Mouse (Mus musculus) CH12.LX (cell line): ENCODE measurements around the gene Gmpr. TPM values are rescaled to one million over a fixed set of nuclear protein-coding genes. Genes with fewer than 3 reads are reported as not detected.

ENCODE experiments used
- DNase-seq: peaks from one replicate; pipeline ENCODE4 v3.0.0-alpha.2; 2013; ENCODE audit errors: extremely low read depth
- H3K27ac ChIP-seq: 2 replicates; pipeline ENCODE4 v1.5.1; 2012; ENCODE audit warnings: low read depth, mild to moderate bottlenecking, control low read depth, moderate library complexity; ENCODE audit not compliant: insufficient read depth
- H3K27me3 ChIP-seq: replicated peaks from 2 replicates; pipeline ENCODE3; 2012; ENCODE audit warnings: inconsistent platforms
- H3K36me3 ChIP-seq, 2 experiments: replicated peaks in 1 of 2; 2 replicates each; pipeline versions ENCODE3 to v1.6.1; 2012; ENCODE audit warnings: inconsistent platforms in 1 of 2, low read length in 1 of 2, mild to moderate bottlenecking in 1 of 2, mixed read lengths in 1 of 2, moderate library complexity in 1 of 2; ENCODE audit not compliant: control insufficient read depth in 1 of 2, insufficient read depth in 1 of 2
- H3K4me1 ChIP-seq, 2 experiments: 2 replicates each; pipeline ENCODE4 v1.6.1; 2012; ENCODE audit warnings: inconsistent platforms in 1 of 2, moderate library complexity in 1 of 2; ENCODE audit not compliant: insufficient read depth in 2 of 2, control insufficient read depth in 1 of 2
- H3K4me2 ChIP-seq: 2 replicates; pipeline ENCODE4 v1.6.1; 2012; ENCODE audit warnings: low read depth, mild to moderate bottlenecking, control low read depth; ENCODE audit not compliant: poor library complexity, insufficient read depth, severe bottlenecking
- H3K4me3 ChIP-seq, 3 experiments: fragments of 150-350 bp in 1 of 3; sonication (generic) in 1 of 3; replicated peaks in 1 of 3; 2 replicates each; pipeline versions ENCODE3 to v1.5.1; 2011 to 2012; ENCODE audit warnings: low read depth in 2 of 3, low read length in 2 of 3, mild to moderate bottlenecking in 2 of 3, moderate library complexity in 2 of 3, control low read depth in 1 of 3, improper control_type of control experiment in 1 of 3, inconsistent platforms in 1 of 3, mixed read lengths in 1 of 3; ENCODE audit not compliant: poor library complexity in 1 of 3
- H3K79me2 ChIP-seq: replicated peaks from 2 replicates; pipeline ENCODE4 v1.6.1; 2012; ENCODE audit warnings: mild to moderate bottlenecking, moderate library complexity; ENCODE audit not compliant: control insufficient read depth, poor library complexity, insufficient read depth, severe bottlenecking; ENCODE audit errors: extremely low read depth
- H3K9ac ChIP-seq: 2 replicates; pipeline ENCODE4 v1.6.1; 2012; ENCODE audit warnings: low read depth, mild to moderate bottlenecking, control low read depth, moderate library complexity; ENCODE audit not compliant: insufficient read depth
- H3K9me3 ChIP-seq: replicated peaks from 2 replicates; pipeline ENCODE3; 2012; ENCODE audit warnings: low read length, inconsistent platforms, mixed read lengths
- CHD2 ChIP-seq: IDR thresholded peaks from 2 replicates; pipeline ENCODE4 v1.6.1; 2011; ENCODE audit warnings: low read length, improper control_type of control experiment
- CTCF ChIP-seq, 2 experiments: IDR thresholded peaks in 1 of 2; conservative IDR thresholded peaks in 1 of 2; 2 replicates each; pipeline ENCODE4 v1.5.1; 2011 to 2012; ENCODE audit warnings: low read depth in 2 of 2, low read length in 2 of 2, improper control_type of control experiment in 1 of 2, inconsistent platforms in 1 of 2, mild to moderate bottlenecking in 1 of 2, moderate library complexity in 1 of 2
- GABPA ChIP-seq: IDR thresholded peaks from 2 replicates; pipeline ENCODE4 v1.6.1; 2012; ENCODE audit warnings: low read depth, low read length, improper control_type of control experiment, inconsistent platforms; ENCODE audit not compliant: insufficient replicate concordance
- JUN ChIP-seq: IDR thresholded peaks from 2 replicates; pipeline ENCODE4 v1.6.1; 2011; ENCODE audit warnings: low read depth, mild to moderate bottlenecking, low read length, improper control_type of control experiment, moderate library complexity; ENCODE audit not compliant: insufficient read depth
- KAT2A ChIP-seq: IDR thresholded peaks from 2 replicates; pipeline ENCODE4 v1.6.1; 2012; ENCODE audit warnings: low read length, improper control_type of control experiment, inconsistent platforms; ENCODE audit not compliant: insufficient replicate concordance
- MAFK ChIP-seq: IDR thresholded peaks from 2 replicates; pipeline ENCODE4 v1.6.1; 2011; ENCODE audit warnings: low read length, improper control_type of control experiment; ENCODE audit not compliant: insufficient replicate concordance
- MAX ChIP-seq: IDR thresholded peaks from 2 replicates; pipeline ENCODE4 v1.6.1; 2011; ENCODE audit warnings: low read length, improper control_type of control experiment
- MEF2A ChIP-seq: IDR thresholded peaks from 2 replicates; pipeline ENCODE4 v1.6.1; 2014; ENCODE audit warnings: low read depth, mild to moderate bottlenecking, inconsistent platforms, low read length, improper control_type of control experiment, borderline replicate concordance
- MXI1 ChIP-seq: IDR thresholded peaks from 2 replicates; pipeline ENCODE4 v1.6.1; 2011; ENCODE audit warnings: mild to moderate bottlenecking, low read depth, low read length, improper control_type of control experiment
- MYC ChIP-seq: IDR thresholded peaks from 2 replicates; pipeline ENCODE4 v1.6.1; 2011; ENCODE audit warnings: low read depth, mild to moderate bottlenecking, improper control_type of control experiment, low read length
- NELFE ChIP-seq: IDR thresholded peaks from 2 replicates; pipeline ENCODE4 v1.6.1; 2011; ENCODE audit warnings: low read depth, low read length, improper control_type of control experiment
- PAX5 ChIP-seq: IDR thresholded peaks from 2 replicates; pipeline ENCODE4 v1.6.1; 2012; ENCODE audit warnings: low read length, inconsistent platforms, mixed read lengths
- POLR2AphosphoS2 ChIP-seq: IDR thresholded peaks from 2 replicates; pipeline ENCODE4 v1.6.1; 2011; ENCODE audit warnings: low read depth, low read length, improper control_type of control experiment
- RAD21 ChIP-seq: IDR thresholded peaks from 2 replicates; pipeline ENCODE4 v1.6.1; 2011; ENCODE audit warnings: low read depth, mild to moderate bottlenecking, low read length, improper control_type of control experiment, moderate library complexity
- RCOR1 ChIP-seq: conservative IDR thresholded peaks from 2 replicates; pipeline ENCODE4 v1.6.1; 2012; ENCODE audit warnings: low read depth, mild to moderate bottlenecking, inconsistent platforms, low read length, improper control_type of control experiment
- SMC3 ChIP-seq: IDR thresholded peaks from 2 replicates; pipeline ENCODE4 v1.6.1; 2011; ENCODE audit warnings: low read depth, low read length, improper control_type of control experiment
- TCF12 ChIP-seq: IDR thresholded peaks from 2 replicates; pipeline ENCODE4 v1.6.1; 2014; ENCODE audit warnings: low read depth, mild to moderate bottlenecking, inconsistent platforms, low read length, improper control_type of control experiment
- USF1 ChIP-seq: IDR thresholded peaks from 2 replicates; pipeline ENCODE4 v1.6.1; 2014; ENCODE audit warnings: low read depth, mild to moderate bottlenecking, inconsistent platforms, low read length, improper control_type of control experiment
- USF2 ChIP-seq: conservative IDR thresholded peaks from 2 replicates; pipeline ENCODE4 v1.6.1; 2011; ENCODE audit warnings: low read depth, low read length, improper control_type of control experiment
- ZC3H11A ChIP-seq: IDR thresholded peaks from 2 replicates; pipeline ENCODE4 v1.6.1; 2012; ENCODE audit warnings: low read depth, mild to moderate bottlenecking, inconsistent platforms, low read length, improper control_type of control experiment
- ZMIZ1 ChIP-seq: IDR thresholded peaks from 2 replicates; pipeline ENCODE4 v1.6.1; 2012; ENCODE audit warnings: low read depth, mild to moderate bottlenecking, inconsistent platforms, low read length, improper control_type of control experiment
- ZNF384 ChIP-seq: IDR thresholded peaks from 2 replicates; pipeline ENCODE4 v1.6.1; 2012; ENCODE audit warnings: low read depth, low read length, improper control_type of control experiment, inconsistent platforms
- dilution Hi-C: fragments of 300-500 bp; cut with MboI; formaldehyde crosslinking; loops from 2 replicates; pipeline ENCODE4 v1.14.3; 2020; ENCODE audit warnings: low sequenced_read_pairs; ENCODE audit not compliant: extremely low pct_unique_long_range_greater_than_20kb, extremely low pct_ligation_motif_present
- in situ Hi-C: fragments of 300-500 bp; cut with MboI; formaldehyde crosslinking; loops from 3 replicates; pipeline ENCODE4 v1.14.3; 2019; ENCODE audit warnings: low sequenced_read_pairs, low pct_ligation_motif_present, low pct_unique_long_range_greater_than_20kb, mixed read lengths
- polyA plus RNA-seq: library from polyadenylated mRNA; unstranded; fragments of >175 nt; gene quantifications from 2 replicates; pipeline ENCODE4 v1.2.1, GENCODE M21; 2012; ENCODE audit warnings: low read depth; ENCODE audit not compliant: insufficient read length
- total RNA-seq, 2 experiments: library from RNA; depleted of rRNA; stranded (reverse); fragments of 300-350 nt in 1 of 2; fragments of >200 nt in 1 of 2; gene quantifications; 2 replicates each; pipeline ENCODE4 v1.2.3; 2012 to 2014

Gene Gmpr
- total and polyA plus RNA-seq, 3 experiments: 0.55 to 2.2 (median 1.0) TPM

DNA sequence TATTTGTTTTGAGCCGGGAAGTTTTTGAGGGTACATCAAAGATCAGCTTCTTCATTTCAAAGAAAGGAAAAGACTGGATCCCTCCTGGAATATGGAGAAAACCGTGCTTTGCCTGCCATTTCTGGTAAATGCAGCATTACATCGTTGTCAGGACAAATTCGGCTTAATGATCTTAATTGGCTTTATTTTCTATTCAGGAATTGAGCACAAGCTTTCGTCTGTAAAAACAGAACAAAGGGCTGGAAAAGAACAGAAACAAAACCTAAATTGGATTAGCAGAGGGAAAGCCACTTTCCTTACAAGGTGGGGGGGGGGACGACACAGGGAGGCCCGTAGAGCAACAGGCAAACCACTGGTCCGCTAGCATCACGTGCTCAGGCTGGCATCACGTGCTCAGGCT lies 33.9 kb upstream of the Gmpr start:
- H3K4me3 ChIP-seq: no peak overlapping the region
- TF ChIP-seq CHD2: no peak
- no peak for TF ChIP-seq USF1
- TF ChIP-seq SMC3: no peak
- TF ChIP-seq MAFK: no peak
- TF ChIP-seq USF2: no peak
- TF ChIP-seq, all 38 proteins: peak for 0
- Histone ChIP-seq H3K27me3 (no peaks in the 10 kb centered on the region), H3K4me1 (peaks cover 5 to 11% of the 10 kb centered on the region in 2 experiments; a peak in 3 of 4 replicates), H3K79me2 (no peaks in the 10 kb centered on the region), H3K36me3 (no peaks in the 10 kb centered on the region), H3K9ac (no peak overlapping the region), H3K9me3 (peaks cover 3% of the 10 kb centered on the region), H3K4me2 (no peak overlapping the region), H3K27ac (no peak overlapping the region)
- no peak for DNase-seq
- dilution Hi-C loops (no loop called here), in situ Hi-C loops (no loop called here)

DNA sequence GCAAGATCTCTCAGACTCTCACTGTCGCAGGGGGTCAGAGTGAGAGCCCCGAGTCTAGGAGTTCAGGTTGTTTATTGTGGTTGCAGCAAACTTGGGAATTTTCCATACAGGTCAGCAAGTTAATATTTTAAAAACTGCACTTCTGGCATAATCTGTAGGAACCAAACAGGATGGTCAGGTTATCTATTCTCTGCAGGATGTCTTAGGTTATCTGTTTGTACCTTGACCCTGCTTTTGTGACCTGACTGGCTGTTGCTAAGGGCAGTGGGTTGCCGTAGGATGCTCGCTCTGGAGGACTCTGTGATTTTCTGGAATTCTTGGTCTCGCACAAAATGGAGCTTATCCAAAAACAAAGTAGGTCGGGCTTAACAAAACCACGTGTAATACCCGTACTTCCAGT lies 31.9 kb upstream of the Gmpr start:
- Histone ChIP-seq H3K9ac (no peak overlapping the region), H3K4me2 (no peak overlapping the region), H3K36me3 (no peaks in the 10 kb centered on the region), H3K79me2 (no peaks in the 10 kb centered on the region), H3K4me3 (no peak overlapping the region), H3K9me3 (peaks cover 3% of the 10 kb centered on the region), H3K27ac (no peak overlapping the region), H3K4me1 (peaks cover 0 to 3% of the 10 kb centered on the region in 2 experiments; a peak in 1 of 4 replicates), H3K27me3 (no peaks in the 10 kb centered on the region)
- DNase-seq: no peak
- in situ Hi-C loops: no loop called here
- dilution Hi-C loops: no loop called here
- TF ChIP-seq ZMIZ1: no peak
- TF ChIP-seq GABPA: no peak
- TF ChIP-seq NELFE: no peak
- no peak for TF ChIP-seq RAD21
- no peak for TF ChIP-seq PAX5
- TF ChIP-seq SMC3: no peak
- no peak for TF ChIP-seq JUN
- no peak for TF ChIP-seq CHD2

DNA sequence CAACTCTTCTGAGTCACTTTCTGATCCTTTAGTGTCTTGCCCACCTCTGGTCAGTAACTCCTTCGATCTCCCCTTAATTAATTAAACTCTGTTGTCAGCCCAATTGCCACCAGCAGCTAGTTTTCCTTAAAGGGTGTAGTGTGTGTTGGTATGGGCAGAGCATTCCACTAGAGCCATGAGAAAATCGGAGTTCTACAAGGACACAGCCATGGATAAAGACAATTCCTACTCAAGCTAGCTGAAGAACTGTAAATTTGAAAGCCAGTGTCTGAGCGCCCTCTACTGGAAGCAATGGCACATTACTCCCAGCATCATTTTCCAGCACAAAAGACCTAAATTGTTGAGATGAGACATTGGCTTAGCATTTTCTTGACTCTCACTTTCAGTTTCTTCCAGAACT lies 30.1 kb upstream of the Gmpr start:
- in situ Hi-C loops: no loop called here
- H3K4me2 ChIP-seq: 0 out of 2 replicates have a peak overlapping the region, but pooled peaks have one; percentile 15

More for the DNA sequence above, 30.1 kb upstream of the Gmpr start:
- TF ChIP-seq CHD2: no peak
- TF ChIP-seq USF1: no peak
- TF ChIP-seq GABPA: no peak
- TF ChIP-seq CTCF (conservative IDR thresholded peaks at IDR 0.05 in 1 of 2, IDR thresholded peaks at IDR 0.05 in 1 of 2; ENCODE audit: low read depth in 2 of 2, low read length in 2 of 2): peak; percentile 94 to 98
- TF ChIP-seq RCOR1: no peak
- no peak for TF ChIP-seq MYC
- TF ChIP-seq KAT2A: no peak
- TF ChIP-seq SMC3: peak; percentile 80
- TF ChIP-seq MAX: no peak
- no peak for TF ChIP-seq ZNF384
- no peak for TF ChIP-seq TCF12
- TF ChIP-seq RAD21: peak; percentile 98
- TF ChIP-seq MEF2A: no peak
- TF ChIP-seq MXI1: no peak
- TF ChIP-seq ZC3H11A: peak; percentile 78
- TF ChIP-seq PAX5: no peak
- no peak for TF ChIP-seq POLR2AphosphoS2
- peak; percentile 43; the same call in 1 of the 2 replicates for TF ChIP-seq NELFE
- Histone ChIP-seq H3K9me3 (peaks cover 3% of the 10 kb centered on the region), H3K36me3 (no peaks in the 10 kb centered on the region), H3K27me3 (no peaks in the 10 kb centered on the region), H3K79me2 (no peaks in the 10 kb centered on the region), H3K9ac (no peak overlapping the region), H3K27ac (no peak overlapping the region), H3K4me3 (no peak overlapping the region), H3K4me1 (peaks cover 0 to 3% of the 10 kb centered on the region in 2 experiments; a peak in 1 of 4 replicates)
- DNase-seq: peak; percentile 63
- dilution Hi-C loops: no loop called here
